Mouse (Mus musculus): ENCODE data around the gene Cyp39a1.
A peak's percentile ranks its signal among the peaks of the same experiment; 100 is the strongest.

Cyp39a1 gene

GRCm38 (mm10) chr17:43684086-43684485 lies 16.9 kb downstream of the Cyp39a1 start:
- DNase-seq (ENCODE audit: low spot score in 2 of 2), result no peak

- DNase-seq (ENCODE audit: low spot score in 2 of 2), result no peak
These were observed 17.4 kb downstream of the Cyp39a1 start for GRCm38 (mm10) chr17:43684638-43685037.

GRCm38 (mm10) chr17:43689591-43689990 lies 22.4 kb downstream of the Cyp39a1 start:
- DNase-seq (ENCODE audit: low spot score in 2 of 2), result no peak

- DNase-seq (ENCODE audit: low spot score in 2 of 2), result peak; percentile 31 to 55
These were observed 31.9 kb downstream of the Cyp39a1 start for GRCm38 (mm10) chr17:43698997-43699649.

GRCm38 (mm10) chr17:43701060-43701459 lies 33.8 kb downstream of the Cyp39a1 start:
- DNase-seq (ENCODE audit: low spot score in 2 of 2), result peak in 1 of 2 experiments; percentile 10

DNA sequence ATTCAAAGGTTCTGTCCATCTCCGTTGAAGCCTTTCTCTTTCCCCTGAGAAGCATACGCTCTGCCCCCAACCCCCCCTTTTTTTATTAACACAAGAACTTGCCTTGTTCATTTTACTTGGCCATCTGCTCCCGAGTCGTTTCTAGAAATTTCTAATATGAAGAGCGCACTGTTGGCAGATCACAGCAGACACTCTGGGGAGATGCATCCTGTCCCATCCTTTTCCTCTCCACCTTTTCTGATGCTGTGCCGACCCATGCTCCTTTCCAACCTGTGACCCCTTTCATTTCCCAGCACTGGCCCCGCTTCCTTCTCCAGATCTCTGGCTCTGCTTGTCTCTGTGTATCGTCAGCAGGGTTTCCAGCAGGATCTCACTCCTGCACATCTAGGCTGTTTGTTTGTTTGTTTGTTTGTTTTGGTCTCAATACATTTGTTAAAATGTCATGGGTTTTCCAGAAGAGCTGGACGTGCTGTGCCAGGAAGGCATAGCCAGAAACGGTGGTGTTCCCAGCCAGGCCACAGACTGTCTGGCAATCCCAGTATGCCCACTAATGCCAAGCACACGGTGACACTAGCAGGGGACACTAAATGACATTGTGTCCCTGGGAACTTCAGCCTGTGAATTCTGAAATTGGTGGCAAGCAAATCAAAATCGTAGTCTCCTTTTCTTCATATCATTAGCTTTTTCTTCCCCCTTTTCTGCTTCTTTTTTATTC lies 37.1 kb downstream of the Cyp39a1 start:
- DNase-seq (ENCODE audit: low spot score in 2 of 2), result no peak

GRCm38 (mm10) chr17:43706749-43707148 lies 39.5 kb downstream of the Cyp39a1 start:
- DNase-seq (ENCODE audit: low spot score in 2 of 2), result no peak

- DNase-seq (ENCODE audit: low spot score in 2 of 2), result no peak
These were observed 40.0 kb downstream of the Cyp39a1 start for GRCm38 (mm10) chr17:43707254-43707653.

DNA sequence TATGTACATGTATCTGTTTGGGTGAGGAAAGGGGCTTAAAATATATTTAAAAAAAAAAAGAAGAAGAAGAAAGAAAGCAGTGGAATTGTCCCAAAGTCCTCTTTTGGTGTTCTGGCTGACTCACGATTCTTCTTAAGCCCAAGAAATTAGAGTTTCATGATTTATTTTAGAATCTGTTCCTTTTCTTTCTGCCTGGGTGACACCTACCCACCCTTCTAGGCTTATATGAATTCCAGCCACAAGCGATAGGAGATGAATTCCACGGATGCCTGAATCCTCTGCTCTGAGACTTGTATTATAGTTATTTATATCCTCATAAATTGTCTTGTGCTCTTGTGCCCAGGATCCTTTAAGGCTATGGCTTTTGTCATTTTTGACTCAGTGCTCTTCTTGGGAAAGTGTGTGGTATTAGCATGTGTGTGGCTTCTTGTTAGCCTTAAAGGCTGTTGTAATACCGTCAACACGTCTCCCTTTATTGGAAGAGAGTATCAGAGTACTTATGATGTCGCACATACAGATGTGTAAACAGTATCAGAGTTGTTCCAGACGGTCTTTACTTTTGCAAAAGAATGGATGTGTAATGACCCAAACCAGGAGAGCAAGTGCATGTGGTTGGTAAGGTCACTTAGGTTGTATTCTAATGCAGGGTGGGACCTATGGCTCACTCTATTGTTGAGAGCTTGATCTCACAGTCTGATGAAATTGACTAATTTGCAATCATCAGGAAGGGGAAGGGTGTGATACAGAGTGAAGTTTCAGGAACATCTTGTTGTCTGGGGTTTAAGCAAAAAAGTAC lies 44.5 kb downstream of the Cyp39a1 start:
- DNase-seq (ENCODE audit: low spot score in 2 of 2), result no peak

DNA sequence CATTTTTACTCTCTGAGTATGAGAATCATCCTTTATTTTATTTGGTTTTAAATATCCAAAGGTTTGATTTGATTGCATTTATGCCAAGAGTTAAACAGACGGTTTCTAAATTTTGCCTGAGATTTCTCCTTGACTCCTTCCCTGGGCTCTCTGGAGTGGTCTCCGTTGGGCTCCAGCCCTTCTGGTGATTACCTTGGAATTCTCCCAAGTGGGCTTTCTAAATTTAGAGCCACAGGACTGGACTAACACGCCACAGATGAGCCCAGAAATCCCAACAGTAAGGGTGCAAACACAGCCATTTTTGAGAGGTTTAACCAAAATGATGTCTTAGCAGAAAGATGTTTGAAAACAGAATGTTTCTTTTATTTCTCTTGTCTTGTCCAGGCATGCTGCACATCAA lies 47.0 kb downstream of the Cyp39a1 start:
- no peak for DNase-seq (ENCODE audit: low spot score in 2 of 2)

GRCm38 (mm10) chr17:43716601-43717000 lies 49.4 kb downstream of the Cyp39a1 start:
- DNase-seq (ENCODE audit: low spot score in 2 of 2), result no peak

GRCm38 (mm10) chr17:43719401-43719800 lies 52.2 kb downstream of the Cyp39a1 start:
- no peak for DNase-seq (ENCODE audit: low spot score in 2 of 2)

- DNase-seq (ENCODE audit: low spot score in 2 of 2), result no peak
These were observed 57.3 kb downstream of the Cyp39a1 start for GRCm38 (mm10) chr17:43724480-43724879.

GRCm38 (mm10) chr17:43731327-43731726 lies 64.1 kb downstream of the Cyp39a1 start:
- DNase-seq (ENCODE audit: low spot score in 2 of 2), result no peak

DNA sequence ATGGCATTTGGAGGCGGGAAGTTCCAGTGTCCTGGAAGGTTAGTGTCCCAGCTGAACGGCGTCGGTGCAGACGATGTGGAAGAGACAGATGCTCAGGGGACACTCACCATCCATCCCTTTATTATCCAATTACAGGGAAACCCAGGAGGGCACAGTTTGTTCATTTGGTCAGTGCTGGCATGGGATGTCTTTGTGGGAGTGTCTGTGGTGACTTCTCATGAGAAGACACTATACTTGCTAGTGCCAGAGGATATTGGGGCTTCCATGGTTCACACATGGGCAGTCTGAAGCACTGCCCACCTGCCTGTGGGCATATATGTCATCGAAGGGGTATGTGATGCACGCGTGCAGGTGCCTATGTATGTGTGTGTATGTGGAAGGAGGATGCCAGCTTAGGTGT lies 64.8 kb downstream of the Cyp39a1 start:
- DNase-seq (ENCODE audit: low spot score in 2 of 2), result no peak

DNA sequence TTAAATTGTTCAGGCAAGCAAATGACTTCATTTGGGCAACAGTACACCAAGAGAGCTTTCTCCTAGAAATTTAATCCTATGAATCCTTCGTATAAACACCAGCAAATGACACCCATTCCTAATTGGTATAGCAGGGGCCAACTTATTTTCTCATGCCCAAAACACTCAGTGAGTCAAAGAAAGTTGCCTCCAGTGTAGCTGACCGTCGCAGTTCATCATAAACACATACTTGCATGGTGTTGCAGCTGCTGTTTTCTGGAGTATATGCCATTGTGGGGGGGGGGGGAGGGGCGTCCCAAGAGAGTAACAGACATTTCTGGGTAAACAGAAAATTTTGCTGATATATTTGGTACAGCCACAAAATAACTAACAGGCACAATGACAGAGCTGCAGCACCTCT lies 67.0 kb downstream of the Cyp39a1 start:
- no peak for DNase-seq (ENCODE audit: low spot score in 2 of 2)

- DNase-seq (ENCODE audit: low spot score in 2 of 2), result no peak
These were observed 76.7 kb downstream of the Cyp39a1 start for GRCm38 (mm10) chr17:43743933-43744332.

- DNase-seq (ENCODE audit: low spot score in 2 of 2), result no peak
These were observed 77.2 kb downstream of the Cyp39a1 start for GRCm38 (mm10) chr17:43744425-43744824.

GRCm38 (mm10) chr17:43751146-43751545 lies 83.9 kb downstream of the Cyp39a1 start:
- DNase-seq (ENCODE audit: low spot score in 2 of 2), result no peak

DNA sequence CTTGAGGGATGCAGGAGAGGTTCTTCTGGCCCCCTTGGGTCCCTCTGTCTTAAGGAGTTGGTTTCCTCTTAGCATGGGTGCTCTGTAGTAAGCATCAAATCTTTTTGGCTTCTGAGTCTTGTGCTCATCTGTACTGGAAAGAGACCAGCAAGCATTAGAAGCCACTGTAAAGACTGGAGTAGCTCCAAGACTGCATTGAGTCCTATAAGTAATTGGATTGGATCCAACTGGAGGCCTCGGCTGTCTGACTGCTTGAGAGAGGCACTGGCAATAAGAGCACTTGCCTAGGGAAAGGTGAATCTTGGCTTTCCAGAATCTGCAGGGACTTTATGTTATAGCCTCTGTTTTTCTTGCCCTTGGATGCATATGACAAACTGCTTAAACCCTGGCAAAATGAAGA lies 85.6 kb downstream of the Cyp39a1 start:
- DNase-seq (ENCODE audit: low spot score in 2 of 2), result no peak

DNA sequence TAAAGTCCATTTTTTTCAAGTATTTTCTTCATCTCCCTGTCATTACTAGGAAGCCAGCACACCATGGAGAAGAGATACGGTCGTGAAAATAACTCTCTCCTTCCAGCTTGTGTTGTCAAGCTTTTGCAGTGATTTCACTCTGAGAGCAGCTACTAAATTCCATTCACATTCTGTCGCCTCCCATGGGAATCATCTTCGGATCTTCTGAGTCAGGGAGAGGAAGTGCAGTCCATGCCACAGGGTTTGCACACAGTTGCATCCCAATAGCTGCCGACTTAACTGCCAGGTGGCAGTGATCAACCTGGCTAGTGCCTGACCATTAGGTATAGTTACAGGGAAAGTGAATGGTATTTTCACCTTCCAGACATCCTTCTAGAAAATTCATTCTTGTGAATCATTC lies 87.5 kb downstream of the Cyp39a1 start:
- DNase-seq (ENCODE audit: low spot score in 2 of 2), result no peak

- no peak for DNase-seq (ENCODE audit: low spot score in 2 of 2)
These were observed 91.5 kb downstream of the Cyp39a1 start for GRCm38 (mm10) chr17:43758607-43759259.
